Mouse (Mus musculus) myocyte (in vitro differentiated cells): ENCODE results near the gene Shbg. TPM values are rescaled to one million over a fixed set of nuclear protein-coding genes. Genes with fewer than 3 reads are reported as not detected.
A peak's percentile ranks its signal among the peaks of the same experiment; 100 is the strongest.
"Not testable (repeated sequence)": the region's sequence is repeated elsewhere in the genome, so short reads cannot be mapped to it uniquely, and the experiment has no call there.

Experiments used
- H3K27me3 ChIP-seq: one replicate; pipeline ENCODE4 v1.6.1; 2011; ENCODE audit not compliant: control insufficient read depth, insufficient read depth, insufficient read length
- H3K36me3 ChIP-seq: one replicate; pipeline ENCODE4 v1.6.1; 2011; ENCODE audit not compliant: control insufficient read depth, insufficient read depth
- H3K4me2 ChIP-seq: one replicate; pipeline ENCODE4 v1.6.1; 2011; ENCODE audit warnings: low read depth, control low read depth
- H3K4me3 ChIP-seq: one replicate; pipeline ENCODE4 v1.5.1; 2011; ENCODE audit warnings: mild to moderate bottlenecking, control low read depth, moderate library complexity
- H3K79me2 ChIP-seq: one replicate; pipeline ENCODE4 v1.6.1; 2011; ENCODE audit not compliant: control insufficient read depth, insufficient read depth
- H3ac ChIP-seq: one replicate; pipeline ENCODE4 v1.6.1; 2011; ENCODE audit not compliant: control insufficient read depth, insufficient read length
- CEBPB ChIP-seq: IDR thresholded peaks from 2 replicates; pipeline ENCODE4 v1.6.1; 2011; ENCODE audit warnings: mild to moderate bottlenecking, moderate library complexity; ENCODE audit not compliant: poor library complexity, insufficient read depth, severe bottlenecking
- E2F4 ChIP-seq: IDR thresholded peaks from one replicate; pipeline ENCODE4 v1.6.1; 2011; ENCODE audit warnings: mild to moderate bottlenecking, control low read depth, moderate library complexity; ENCODE audit not compliant: insufficient read depth
- MAX ChIP-seq: IDR thresholded peaks from one replicate; pipeline ENCODE4 v1.6.1; 2011; ENCODE audit warnings: low read depth, mild to moderate bottlenecking, control low read depth
- MYOD1 ChIP-seq, 3 experiments: IDR thresholded peaks; one replicate each; pipeline ENCODE4 v1.6.1; 2011; ENCODE audit warnings: control low read depth in 2 of 3, low read depth in 2 of 3, mild to moderate bottlenecking in 2 of 3, moderate library complexity in 1 of 3; ENCODE audit not compliant: insufficient read length in 2 of 3, control insufficient read depth in 1 of 3
- MYOG ChIP-seq, 3 experiments: IDR thresholded peaks; one replicate each; pipeline ENCODE4 v1.6.1; 2011; ENCODE audit warnings: control low read depth in 2 of 3, low read depth in 2 of 3, mild to moderate bottlenecking in 2 of 3; ENCODE audit not compliant: insufficient read length in 2 of 3, control insufficient read depth in 1 of 3, insufficient read depth in 1 of 3
- POLR2A ChIP-seq: IDR thresholded peaks from one replicate; pipeline ENCODE4 v1.6.1; 2011; ENCODE audit warnings: low read depth, mild to moderate bottlenecking, control low read depth, moderate library complexity; ENCODE audit not compliant: insufficient read length
- POLR2AphosphoS2 ChIP-seq: IDR thresholded peaks from one replicate; pipeline ENCODE4 v1.6.1; 2011; ENCODE audit warnings: low read depth, control low read depth; ENCODE audit not compliant: insufficient read length
- SRF ChIP-seq: IDR thresholded peaks from one replicate; pipeline ENCODE4 v1.6.1; 2011; ENCODE audit warnings: low read depth; ENCODE audit not compliant: control insufficient read depth, insufficient read length
- TCF12 ChIP-seq: IDR thresholded peaks from one replicate; pipeline ENCODE4 v1.6.1; 2011; ENCODE audit warnings: mild to moderate bottlenecking, control low read depth; ENCODE audit not compliant: poor library complexity, insufficient read depth, severe bottlenecking
- TCF3 ChIP-seq: IDR thresholded peaks from one replicate; pipeline ENCODE4 v1.6.1; 2011; ENCODE audit warnings: low read depth, control low read depth; ENCODE audit not compliant: insufficient read length
- USF1 ChIP-seq: IDR thresholded peaks from one replicate; pipeline ENCODE4 v1.6.1; 2011; ENCODE audit warnings: low read depth, mild to moderate bottlenecking, control low read depth, moderate library complexity
- polyA plus RNA-seq: library from polyadenylated mRNA; unstranded; fragments of >200 nt; fragmentation: generic; extraction: Trizol; gene quantifications from one replicate; pipeline ENCODE4 v1.2.1, GENCODE M21; 2012; ENCODE audit warnings: missing spikeins

Shbg gene
- polyA plus RNA-seq, 1 experiment: 0.05 TPM

DNA sequence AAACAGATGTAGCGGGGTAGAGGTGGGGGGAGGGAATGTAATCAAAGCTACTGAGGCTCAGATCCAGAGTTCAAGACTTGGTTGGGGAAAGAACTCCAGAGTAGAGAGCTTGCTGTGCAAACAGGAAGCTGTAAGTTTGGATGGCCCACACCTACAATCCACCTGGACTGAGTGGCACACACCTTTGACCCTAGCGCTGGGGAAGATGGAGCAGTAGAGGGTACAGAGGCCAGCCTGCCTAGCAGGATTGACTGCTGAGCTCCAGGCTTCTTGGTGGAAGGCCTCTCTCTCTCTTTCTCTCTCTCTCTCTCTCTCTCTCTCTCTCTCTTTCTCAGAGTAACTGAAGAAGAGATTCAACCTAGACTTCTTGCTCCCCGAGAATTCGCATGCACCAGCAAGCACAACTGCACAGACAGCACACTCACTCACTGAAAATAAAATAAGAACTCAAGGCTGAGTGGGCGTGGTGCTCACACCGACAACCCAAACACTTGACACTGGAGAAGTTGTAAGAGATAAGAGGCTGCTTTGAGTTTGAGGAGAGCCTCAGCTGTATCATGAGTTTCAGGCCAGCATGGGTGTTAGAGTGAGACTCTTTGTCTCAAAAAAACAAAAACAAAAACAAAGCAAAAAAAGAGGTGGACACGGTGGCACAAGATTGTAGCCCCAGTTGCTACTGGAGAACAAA lies 2.8 kb upstream of the Shbg start:
- Histone ChIP-seq H3K4me3 (no peak overlapping the region), H3K36me3 (no peaks in the 10 kb centered on the region), H3ac (no peak overlapping the region), H3K4me2 (no peak overlapping the region), H3K79me2 (no peaks in the 10 kb centered on the region), H3K27me3 (peaks cover 7% of the 10 kb centered on the region)
- TF ChIP-seq SRF (no peak), USF1 (no peak)

DNA sequence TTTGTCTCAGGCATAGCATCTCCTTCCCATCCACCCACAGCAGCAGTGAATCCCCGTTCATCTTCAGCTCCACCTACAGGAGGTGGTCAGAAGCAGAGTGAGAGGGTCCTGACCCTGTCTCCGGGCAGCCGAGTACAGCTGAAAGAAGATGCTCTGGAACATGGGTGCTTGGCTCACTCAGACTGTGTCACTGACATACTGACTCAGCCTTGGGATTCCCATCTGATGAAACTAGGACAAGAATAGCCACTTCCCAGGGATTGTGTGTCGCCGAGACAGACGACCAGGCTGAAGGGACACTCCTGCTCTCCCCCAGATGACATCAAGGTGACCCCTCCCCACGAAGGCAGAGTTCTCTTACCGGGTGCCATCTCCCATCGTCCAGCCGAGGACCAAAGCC lies 924 bp downstream of the Shbg start:
- Histone ChIP-seq H3ac (no peak overlapping the region), H3K79me2 (no peaks in the 10 kb centered on the region), H3K36me3 (no peaks in the 10 kb centered on the region), H3K4me2 (no peak overlapping the region), H3K4me3 (no peak overlapping the region), H3K27me3 (peaks cover 7% of the 10 kb centered on the region)
- no peak for TF ChIP-seq POLR2AphosphoS2
- TF ChIP-seq TCF3: no peak
- TF ChIP-seq TCF12: no peak
- TF ChIP-seq CEBPB: no peak
- TF ChIP-seq MAX: no peak
- TF ChIP-seq POLR2A: no peak
- TF ChIP-seq MYOD1 (IDR thresholded peaks at IDR 0.05; ENCODE audit: control insufficient read depth in 1 of 3, insufficient read length in 2 of 3, low read depth in 2 of 3): no peak
- no peak for TF ChIP-seq MYOG (IDR thresholded peaks at IDR 0.05; ENCODE audit: control insufficient read depth in 1 of 3, insufficient read depth in 1 of 3, insufficient read length in 2 of 3, low read depth in 2 of 3)
- no peak for TF ChIP-seq SRF
- no peak for TF ChIP-seq E2F4
- no peak for TF ChIP-seq USF1

DNA sequence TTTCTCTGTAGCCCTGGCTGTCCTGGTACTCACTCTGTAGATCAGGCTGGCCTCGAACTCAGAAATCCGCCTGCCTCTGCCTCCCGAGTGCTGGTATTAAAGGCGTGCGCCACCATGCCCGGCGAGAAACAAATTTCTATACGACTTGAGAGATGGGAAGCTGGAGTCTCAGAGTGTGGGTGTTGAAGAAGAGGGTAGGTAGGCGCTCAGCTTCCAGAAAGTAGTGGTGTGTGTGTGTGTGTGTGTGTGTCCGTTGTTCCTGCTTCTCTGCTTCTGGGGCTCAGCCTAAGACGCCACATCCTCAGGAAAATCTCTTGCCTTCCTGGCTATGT lies 3.5 kb downstream of the Shbg start:
- not testable (repeated sequence) for H3K4me3 ChIP-seq, H3K4me2 ChIP-seq

GRCm38 (mm10) chr11:69613553-69614256 lies 4.0 kb downstream of the Shbg start:
- Histone ChIP-seq H3K4me2 (peak overlapping the region; percentile 68), H3K79me2 (no peaks in the 10 kb centered on the region), H3K36me3 (no peaks in the 10 kb centered on the region), H3ac (no peak overlapping the region), H3K4me3 (no peak overlapping the region), H3K27me3 (peaks cover 11% of the 10 kb centered on the region)
- TF ChIP-seq E2F4 (no peak), TCF3 (no peak), MYOG (IDR thresholded peaks at IDR 0.05; ENCODE audit: control insufficient read depth in 1 of 3, insufficient read depth in 1 of 3, insufficient read length in 2 of 3, low read depth in 2 of 3) (no peak), POLR2AphosphoS2 (no peak), MAX (no peak)

More for the DNA sequence above, 3.5 kb downstream of the Shbg start:
- not testable (repeated sequence) for H3ac ChIP-seq, H3K36me3 ChIP-seq, H3K79me2 ChIP-seq
- peaks cover 11% of the 10 kb centered on the region for H3K27me3 ChIP-seq

- TF ChIP-seq TCF3: no peak
Observed at GRCm38 (mm10) chr11:69610899-69611298, 6.8 kb downstream of the Shbg start.

DNA sequence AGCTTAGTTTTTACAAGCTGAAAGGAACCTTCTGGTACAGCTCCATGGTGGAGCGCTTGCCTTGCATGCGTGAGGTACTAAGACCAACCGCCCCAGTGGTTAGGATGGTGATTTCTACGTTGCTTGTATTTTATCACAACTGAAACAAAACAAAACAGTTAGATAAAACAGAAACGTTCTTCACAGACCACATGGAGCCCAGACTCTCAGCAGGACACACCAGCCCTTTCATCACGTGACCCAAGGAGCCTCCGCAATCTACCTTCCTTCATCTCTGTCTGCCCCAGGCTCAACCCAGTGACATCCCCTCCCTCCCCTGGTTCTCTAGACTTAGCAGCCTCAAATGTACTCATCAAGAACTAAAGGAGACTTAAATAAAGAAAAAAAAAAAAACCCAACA lies 8.3 kb downstream of the Shbg start:
- H3ac ChIP-seq: no peak overlapping the region
- H3K79me2 ChIP-seq: no peaks in the 10 kb centered on the region
- no peaks in the 10 kb centered on the region for H3K36me3 ChIP-seq
- H3K4me3 ChIP-seq: no peak overlapping the region
- TF ChIP-seq SRF: no peak
- no peak overlapping the region for H3K4me2 ChIP-seq
- peaks cover 15% of the 10 kb centered on the region for H3K27me3 ChIP-seq

More at GRCm38 (mm10) chr11:69610899-69611298, 6.8 kb downstream of the Shbg start:
- Histone ChIP-seq H3K36me3 (no peaks in the 10 kb centered on the region), H3K4me3 (no peak overlapping the region), H3ac (no peak overlapping the region), H3K79me2 (no peaks in the 10 kb centered on the region), H3K4me2 (no peak overlapping the region), H3K27me3 (peaks cover 3% of the 10 kb centered on the region)
